Mouse (Mus musculus): Measurements from ENCODE around the gene Pigk.

Gene Pigk

DNA sequence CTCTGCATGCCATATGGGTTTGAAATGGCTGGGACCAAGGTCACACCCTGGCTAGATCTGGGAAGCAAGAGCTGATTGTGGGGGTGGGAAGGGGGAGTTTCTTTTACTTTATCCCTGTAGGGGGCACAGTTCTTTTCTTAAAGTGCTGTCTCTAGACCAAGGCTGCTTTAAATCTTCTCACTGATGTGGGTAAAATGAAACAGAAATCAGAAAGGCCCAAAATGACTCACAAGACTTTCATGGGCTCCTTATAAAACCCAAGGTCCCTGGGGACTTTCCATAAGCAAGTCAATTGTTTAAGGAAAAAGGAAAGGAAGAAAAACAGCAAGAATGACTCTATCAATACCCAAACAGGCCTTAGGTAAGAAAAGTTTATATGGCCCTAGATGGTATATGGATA lies 172.8 kb downstream of the Pigk start:
- no peak for DNase-seq (ENCODE audit: low read depth in 1 of 2, low spot score in 2 of 2)

GRCm38 (mm10) chr3:152888116-152888515 lies 174.2 kb downstream of the Pigk start:
- DNase-seq (ENCODE audit: low read depth in 1 of 2, low spot score in 2 of 2), result no peak

GRCm38 (mm10) chr3:152894935-152895334 lies 181.0 kb downstream of the Pigk start:
- DNase-seq (ENCODE audit: low read depth in 1 of 2, low spot score in 2 of 2), result no peak

DNA sequence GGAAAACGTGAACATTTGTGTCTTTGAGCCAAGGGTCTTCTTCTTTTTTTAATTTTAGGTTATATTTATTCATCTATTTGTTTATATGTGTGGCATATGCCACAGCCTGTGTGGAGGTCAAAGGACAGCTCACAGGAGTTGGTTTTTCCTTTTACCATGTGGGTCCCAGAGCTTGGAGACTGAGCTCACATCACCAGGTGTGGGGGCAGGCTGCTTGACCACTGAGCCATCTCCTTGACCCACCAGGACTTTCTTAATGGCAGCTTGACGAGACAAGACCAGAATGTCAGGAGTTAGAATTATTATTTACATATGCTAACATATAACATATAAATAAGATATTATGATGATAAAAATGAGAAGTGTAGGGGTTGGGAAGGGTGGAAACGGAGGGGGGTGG lies 182.2 kb downstream of the Pigk start:
- DNase-seq (ENCODE audit: low read depth in 1 of 2, low spot score in 2 of 2), result no peak

GRCm38 (mm10) chr3:152897196-152897595 lies 183.3 kb downstream of the Pigk start:
- DNase-seq (ENCODE audit: low read depth in 1 of 2, low spot score in 2 of 2), result no peak

- no peak for DNase-seq (ENCODE audit: low read depth in 1 of 2, low spot score in 2 of 2)
These were observed 185.0 kb downstream of the Pigk start for GRCm38 (mm10) chr3:152898906-152899305.

- DNase-seq (ENCODE audit: low read depth in 1 of 2, low spot score in 2 of 2), result no peak
These were observed 191.1 kb downstream of the Pigk start for GRCm38 (mm10) chr3:152905026-152905425.

DNA sequence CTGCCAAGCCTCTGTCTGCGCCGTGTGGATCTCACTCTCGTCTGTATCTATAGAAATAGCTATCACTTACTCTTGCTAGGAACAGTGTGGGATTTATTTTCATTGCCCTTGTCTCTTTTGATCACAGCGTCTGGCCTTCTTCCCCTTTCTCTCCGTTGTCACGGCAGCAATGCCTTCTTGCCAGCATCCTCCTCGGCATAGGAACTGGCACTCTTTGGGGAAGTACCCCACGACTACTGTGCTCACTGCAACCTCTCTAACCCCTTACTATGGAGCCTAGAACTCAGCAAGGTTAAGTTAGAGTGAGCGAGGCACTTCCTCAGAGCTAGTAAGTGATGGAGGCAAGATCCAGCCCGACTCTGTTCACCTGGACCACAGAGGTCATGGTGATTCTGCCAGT lies 191.9 kb downstream of the Pigk start:
- DNase-seq (ENCODE audit: low read depth in 1 of 2, low spot score in 2 of 2), result no peak

GRCm38 (mm10) chr3:152907087-152907486 lies 193.2 kb downstream of the Pigk start:
- DNase-seq (ENCODE audit: low read depth in 1 of 2, low spot score in 2 of 2), result no peak

- DNase-seq (ENCODE audit: low read depth in 1 of 2, low spot score in 2 of 2), result no peak
These were observed 193.8 kb downstream of the Pigk start for GRCm38 (mm10) chr3:152907683-152908082.

DNA sequence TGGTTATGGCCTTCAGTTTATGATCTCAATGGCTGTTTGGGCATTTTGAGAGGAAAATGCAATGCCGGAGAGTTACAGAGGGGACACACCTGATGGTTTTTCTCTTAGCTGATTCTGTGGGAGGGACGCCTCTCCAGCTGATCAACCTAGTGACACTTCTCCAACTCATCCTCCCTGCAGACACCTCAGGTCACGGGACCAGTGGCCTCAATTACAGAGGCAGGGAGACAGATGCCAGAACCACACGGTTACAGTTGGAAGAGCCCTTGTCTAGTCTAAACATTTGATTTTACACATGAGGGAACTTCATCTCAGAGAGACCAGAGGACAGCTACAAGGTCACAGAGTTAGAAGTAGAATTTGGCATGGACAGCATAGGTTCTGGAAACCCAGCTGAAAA lies 197.7 kb downstream of the Pigk start:
- DNase-seq (ENCODE audit: low read depth in 1 of 2, low spot score in 2 of 2), result no peak

DNA sequence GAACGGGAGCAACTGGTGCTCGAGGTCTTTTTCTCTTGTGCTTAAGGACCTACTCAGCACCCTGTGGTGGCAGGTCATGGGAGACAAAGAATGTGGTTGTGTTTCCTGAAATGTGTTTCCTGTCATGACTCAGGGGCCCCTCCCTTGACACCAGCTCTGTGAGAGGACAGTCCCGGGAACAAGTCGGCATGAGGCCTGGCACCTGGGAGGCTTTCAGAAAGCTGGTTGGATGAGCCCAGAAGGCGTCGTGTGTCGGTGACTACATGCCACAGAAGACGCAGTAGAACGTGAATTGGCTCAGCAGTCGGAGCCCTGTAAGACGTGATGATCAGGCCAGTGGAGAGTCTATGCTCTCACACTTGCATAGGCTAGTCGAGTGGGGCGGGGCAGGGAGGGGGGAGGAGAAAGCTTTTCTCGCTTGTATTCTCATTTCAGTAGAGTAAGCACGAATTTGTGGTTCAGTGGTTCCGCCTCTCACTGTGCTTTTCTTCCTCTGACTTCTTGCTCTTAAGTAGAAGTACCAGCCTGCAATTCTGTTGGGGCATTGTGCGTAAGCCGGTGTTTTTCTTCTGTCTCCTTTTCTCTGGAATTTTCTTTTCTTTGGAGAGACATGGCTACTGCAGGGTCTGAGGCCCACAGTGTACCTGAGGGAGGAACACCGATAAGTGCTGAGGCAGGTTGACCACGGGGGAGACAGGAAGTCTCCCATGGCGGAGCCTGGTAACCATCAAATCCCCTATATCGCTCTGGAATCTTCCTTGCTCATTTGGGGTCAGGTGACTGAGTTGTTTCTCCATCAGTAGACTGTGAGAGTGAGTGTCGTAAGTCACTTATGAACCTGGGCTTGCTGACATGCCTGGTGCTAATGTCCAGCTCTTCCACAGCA lies 198.6 kb downstream of the Pigk start:
- DNase-seq (ENCODE audit: low read depth in 1 of 2, low spot score in 2 of 2), result peak; percentile 36 to 68

DNA sequence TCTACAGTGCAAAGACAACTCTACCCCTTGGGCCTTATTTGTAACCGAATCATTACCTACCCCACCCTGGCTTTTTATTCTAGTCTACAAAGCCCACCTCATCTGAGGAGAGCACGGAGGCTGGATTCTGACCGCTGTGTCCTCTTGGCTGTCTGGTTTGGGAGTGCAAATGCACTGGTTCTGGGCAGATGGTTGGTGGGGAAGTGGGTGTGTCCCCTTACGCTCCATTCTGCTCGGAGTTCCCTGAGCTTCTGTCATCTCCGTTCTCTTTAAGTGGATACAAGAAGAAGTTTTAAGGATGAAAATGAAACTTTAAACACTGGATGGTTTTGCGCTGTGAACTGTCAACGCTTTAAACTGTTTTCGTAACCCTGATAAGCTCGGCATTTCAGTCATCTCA lies 199.2 kb downstream of the Pigk start:
- no peak for DNase-seq (ENCODE audit: low read depth in 1 of 2, low spot score in 2 of 2)

GRCm38 (mm10) chr3:152913625-152914024 lies 199.7 kb downstream of the Pigk start:
- DNase-seq (ENCODE audit: low read depth in 1 of 2, low spot score in 2 of 2), result no peak

DNA sequence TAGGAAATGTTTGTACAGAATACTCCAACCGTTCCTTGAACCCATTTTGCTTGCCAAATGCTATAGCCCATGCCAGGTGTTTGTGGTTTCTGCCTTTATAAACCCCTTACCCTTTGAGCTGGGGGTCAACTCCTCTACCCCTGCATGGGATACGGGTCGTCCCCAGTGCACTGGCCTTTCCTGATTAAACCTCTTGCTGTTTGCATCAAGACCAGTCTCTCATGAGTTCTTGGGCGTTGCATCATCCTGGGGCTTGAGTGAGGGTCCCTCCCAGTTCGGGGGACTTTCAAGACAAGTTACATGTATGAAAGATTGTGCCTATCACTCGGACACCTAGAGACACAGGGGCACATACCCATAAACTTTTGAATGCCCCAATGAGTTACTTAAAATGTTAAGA lies 200.5 kb downstream of the Pigk start:
- DNase-seq (ENCODE audit: low read depth in 1 of 2, low spot score in 2 of 2), result no peak

GRCm38 (mm10) chr3:152917579-152917978 lies 203.7 kb downstream of the Pigk start:
- DNase-seq (ENCODE audit: low read depth in 1 of 2, low spot score in 2 of 2), result no peak

- DNase-seq (ENCODE audit: low read depth in 1 of 2, low spot score in 2 of 2), result no peak
These were observed 205.2 kb downstream of the Pigk start for GRCm38 (mm10) chr3:152919101-152919500.

- no peak for DNase-seq (ENCODE audit: low read depth in 1 of 2, low spot score in 2 of 2)
These were observed 206.5 kb downstream of the Pigk start for GRCm38 (mm10) chr3:152920365-152920764.

DNA sequence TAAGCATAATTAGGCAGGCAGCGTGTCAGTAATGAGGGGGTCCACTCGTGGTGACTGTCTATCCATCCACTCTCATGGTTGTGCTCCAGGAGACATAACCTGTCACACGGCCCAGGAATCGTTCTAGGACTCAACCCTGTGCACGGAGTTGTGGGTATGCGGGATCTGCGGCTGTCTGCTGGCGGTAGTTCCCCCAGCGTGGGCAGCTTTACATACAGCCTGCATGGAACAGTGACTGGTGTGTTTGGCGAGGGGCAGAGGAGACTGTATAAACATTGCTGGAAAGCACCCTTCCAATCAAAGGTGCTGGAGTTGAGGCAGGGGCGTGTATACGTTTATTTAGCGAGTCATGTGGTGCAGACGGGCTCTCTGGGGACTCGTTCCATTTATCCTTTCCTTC lies 209.6 kb downstream of the Pigk start:
- DNase-seq (ENCODE audit: low read depth in 1 of 2, low spot score in 2 of 2), result no peak

DNA sequence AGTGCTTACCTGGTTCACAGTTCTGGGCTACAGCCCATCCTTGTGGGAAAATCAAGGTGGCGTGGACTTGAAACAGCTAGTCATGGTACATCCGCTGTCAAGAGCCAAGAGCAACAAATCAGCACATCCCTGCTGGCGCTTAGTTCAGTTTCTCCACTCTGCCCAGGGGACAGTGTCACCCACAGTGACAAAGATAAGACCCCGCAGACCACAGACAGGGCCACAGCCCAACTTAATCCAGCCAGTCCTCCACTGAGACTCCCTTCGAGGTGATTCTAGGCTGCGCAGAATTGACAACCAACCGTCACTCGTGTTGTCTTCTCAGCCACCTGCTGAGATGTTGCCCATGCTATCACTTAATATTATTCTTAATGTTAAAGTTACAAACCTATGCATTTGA lies 211.5 kb downstream of the Pigk start:
- no peak for DNase-seq (ENCODE audit: low read depth in 1 of 2, low spot score in 2 of 2)

DNA sequence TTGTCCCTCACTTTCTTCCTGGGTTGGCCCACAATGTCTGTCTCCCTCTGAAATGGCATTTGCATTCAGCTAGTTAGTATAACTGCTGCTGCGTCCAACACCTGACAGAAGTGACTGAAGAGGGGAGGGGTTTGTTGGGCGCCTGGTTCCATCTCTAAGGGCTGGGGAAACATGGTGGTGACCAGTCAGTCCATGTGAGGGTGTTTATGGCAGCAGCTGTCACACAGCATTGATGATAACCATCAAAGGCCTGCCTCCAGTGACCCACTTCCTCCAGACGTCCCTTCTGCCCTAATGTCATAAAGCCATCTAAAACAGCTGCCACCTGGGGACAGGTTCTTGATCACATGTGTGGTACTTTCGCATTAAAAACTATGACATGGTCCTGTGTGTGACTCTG lies 212.3 kb downstream of the Pigk start:
- DNase-seq (ENCODE audit: low read depth in 1 of 2, low spot score in 2 of 2), result no peak

DNA sequence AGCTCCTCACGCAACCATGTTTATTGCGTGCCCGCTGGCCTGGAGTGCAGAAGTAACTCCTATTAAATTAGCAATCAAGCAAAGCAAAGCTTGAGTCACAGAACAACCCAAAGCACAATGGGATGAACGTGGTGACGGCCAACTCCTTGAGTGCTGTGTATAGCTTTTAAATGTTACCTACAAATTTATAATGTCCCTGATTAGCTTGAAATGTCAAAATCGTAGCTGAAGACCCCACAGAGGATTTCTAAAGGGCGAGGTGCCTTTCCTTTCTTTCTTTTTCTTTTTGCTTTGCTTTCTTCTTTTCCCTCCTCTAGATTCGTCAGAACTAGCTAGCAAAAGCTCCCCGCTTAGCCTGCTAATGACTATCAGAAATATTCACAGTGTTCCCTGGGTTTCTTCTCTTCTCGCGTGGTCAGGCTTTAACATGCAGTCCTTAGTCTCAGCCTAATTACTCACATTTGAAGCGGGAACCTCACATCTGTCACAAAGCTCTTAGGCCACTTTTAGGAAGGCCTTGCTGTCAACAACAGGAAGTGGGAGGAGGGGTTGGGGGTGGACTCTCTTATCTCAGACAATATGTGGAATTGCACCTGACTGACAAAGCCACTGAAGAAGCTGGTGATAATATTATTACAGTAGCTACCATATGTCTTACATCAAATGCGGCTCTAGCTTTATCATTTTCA lies 214.5 kb downstream of the Pigk start:
- DNase-seq (ENCODE audit: low read depth in 1 of 2, low spot score in 2 of 2), result no peak
